ENCODE assay signal across 15 mouse cellular contexts in the genomic region with DNA sequence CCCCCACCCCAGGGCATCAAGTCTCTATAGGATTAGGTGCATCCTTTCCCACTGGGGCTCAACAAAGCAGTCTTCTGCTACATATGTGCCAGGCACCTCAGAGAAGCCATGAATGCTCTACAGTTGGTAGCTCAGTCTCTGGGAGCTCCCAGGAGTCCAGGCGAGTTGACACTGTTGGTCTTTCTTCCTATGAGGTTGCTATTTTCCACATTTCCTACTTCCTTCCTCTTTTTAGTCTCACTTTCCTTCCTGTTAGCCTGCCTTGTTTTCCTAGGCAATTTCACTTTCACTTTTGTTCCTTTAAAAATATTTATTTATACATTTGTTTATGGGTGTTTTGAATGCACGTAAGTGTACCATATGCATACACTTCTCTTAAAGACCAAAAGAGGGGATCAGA.
"Had no signal": no experiment of that assay in that cellular context is flagged by ENCODE, and none has a peak within 500 bp of the region (broad histone marks: within the 10 kb centered on the region; RNA-seq: fewer than 3 reads in every experiment).

No protein-coding gene starts in this region.

- H3K27me3 ChIP-seq: stomach, embryonic 15.5 days had no signal

- DNase-seq: retina, postnatal 1 day; right cerebral cortex, adult 18-20 months; right cerebral cortex, postnatal 14 days; right cerebral cortex, postnatal 25 days; right cerebral cortex, postnatal 4 days; spleen, adult 18-20 months; thymus, adult 18-20 months; thymus, adult 2 months; thymus, postnatal 14 days; thymus, postnatal 25 days; thymus, postnatal 36 days; thymus, postnatal 4 days had no signal

- H3K9me3 ChIP-seq: neural tube, embryonic 15.5 days; stomach, embryonic 15.5 days had no signal

- H3K36me3 ChIP-seq: neural tube, embryonic 15.5 days; stomach, embryonic 15.5 days had no signal

- H3K4me1 ChIP-seq: neural tube, embryonic 15.5 days; stomach, embryonic 15.5 days had no signal

- H3K4me3 ChIP-seq: neural tube, embryonic 15.5 days; stomach, embryonic 15.5 days had no signal

- H3K27ac ChIP-seq: neural tube, embryonic 15.5 days; stomach, embryonic 15.5 days; stomach, postnatal 0 days had no signal
